Mouse (Mus musculus): Measurements from ENCODE around the gene Cd151. TPM values are rescaled to one million over a fixed set of nuclear protein-coding genes. Genes with fewer than 3 reads are reported as not detected.

The Cd151 gene
- 30.6 and 30.8 TPM in 2 replicates for polyA plus RNA-seq (2015; fragmentation: Nextera tagmentation; extraction: Ambion mirVana)

DNA sequence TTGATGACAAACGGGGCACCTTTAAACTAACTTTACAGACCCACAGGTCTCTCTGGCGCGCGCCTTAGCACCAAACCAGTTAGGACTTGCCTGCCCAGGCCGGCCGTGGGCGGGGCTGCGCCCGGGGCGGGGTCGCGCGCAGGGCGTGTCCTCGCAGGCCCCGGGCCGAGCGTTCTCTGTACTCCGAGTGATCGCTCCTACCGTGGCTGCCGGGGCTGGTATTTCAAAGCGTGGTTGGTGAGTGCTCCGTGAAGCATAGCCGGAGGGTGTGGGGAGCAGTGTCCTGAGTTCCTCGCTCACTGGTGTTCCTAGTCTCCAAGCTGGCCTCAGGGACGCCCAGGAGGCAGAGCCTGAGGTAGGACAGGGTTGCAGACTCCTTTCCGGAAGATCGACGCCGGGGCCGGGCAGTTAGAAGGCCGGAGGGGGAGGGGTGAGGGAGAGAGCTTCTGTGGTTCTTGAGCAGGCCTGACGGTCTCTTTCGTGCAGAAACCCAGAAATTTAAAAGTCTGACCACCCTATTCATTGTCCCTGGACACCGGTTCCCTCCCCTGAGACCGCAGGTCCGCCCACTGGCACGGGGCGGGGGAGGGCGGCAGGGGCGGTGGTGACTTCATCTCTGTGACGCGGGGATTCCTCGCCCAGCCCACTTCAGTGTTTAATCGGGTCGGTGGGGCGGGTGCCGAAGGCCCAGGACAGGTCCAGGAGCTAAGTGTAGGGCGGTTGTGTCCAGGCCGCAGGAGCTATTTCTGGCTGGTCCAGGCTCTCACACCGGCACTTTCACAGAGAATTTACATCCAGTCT, at the start of gene Cd151:
Gene Cd151, plus strand, starts transcription at position 163 of the 801 bp plus-strand sequence.
- Histone ChIP-seq H3K27ac (ENCODE audit: low read length) (peak within 1 kb of the TSS; percentile 78), H3K4me1 (ENCODE audit: control insufficient read depth, insufficient read depth, low read length) (peaks cover 23% of the 10 kb centered on the region), H3K4me2 (ENCODE audit: low read depth, low read length) (peak within 1 kb of the TSS; percentile 82), H3K4me3 (ENCODE audit: low read length) (peak within 1 kb of the TSS; percentile 85), H3K9ac (ENCODE audit: low read depth, low read length) (peak within 1 kb of the TSS; percentile 92), H3K9me3 (ENCODE audit: control insufficient read depth, low read length) (no peaks in the 10 kb centered on the region), H3K27me3 (replicated peaks; ENCODE audit: control insufficient read depth, insufficient read depth, low read length) (peaks cover 20% of the 10 kb centered on the region), H3K36me3 (ENCODE audit: control insufficient read depth, insufficient read depth, low read length) (peaks cover 7% of the 10 kb centered on the region; the same call in 1 of the 2 replicates)
- ATAC-seq = peak; percentile 81
- under 1% methylated on average over 50 of the region's 52 CpGs for WGBS

DNA sequence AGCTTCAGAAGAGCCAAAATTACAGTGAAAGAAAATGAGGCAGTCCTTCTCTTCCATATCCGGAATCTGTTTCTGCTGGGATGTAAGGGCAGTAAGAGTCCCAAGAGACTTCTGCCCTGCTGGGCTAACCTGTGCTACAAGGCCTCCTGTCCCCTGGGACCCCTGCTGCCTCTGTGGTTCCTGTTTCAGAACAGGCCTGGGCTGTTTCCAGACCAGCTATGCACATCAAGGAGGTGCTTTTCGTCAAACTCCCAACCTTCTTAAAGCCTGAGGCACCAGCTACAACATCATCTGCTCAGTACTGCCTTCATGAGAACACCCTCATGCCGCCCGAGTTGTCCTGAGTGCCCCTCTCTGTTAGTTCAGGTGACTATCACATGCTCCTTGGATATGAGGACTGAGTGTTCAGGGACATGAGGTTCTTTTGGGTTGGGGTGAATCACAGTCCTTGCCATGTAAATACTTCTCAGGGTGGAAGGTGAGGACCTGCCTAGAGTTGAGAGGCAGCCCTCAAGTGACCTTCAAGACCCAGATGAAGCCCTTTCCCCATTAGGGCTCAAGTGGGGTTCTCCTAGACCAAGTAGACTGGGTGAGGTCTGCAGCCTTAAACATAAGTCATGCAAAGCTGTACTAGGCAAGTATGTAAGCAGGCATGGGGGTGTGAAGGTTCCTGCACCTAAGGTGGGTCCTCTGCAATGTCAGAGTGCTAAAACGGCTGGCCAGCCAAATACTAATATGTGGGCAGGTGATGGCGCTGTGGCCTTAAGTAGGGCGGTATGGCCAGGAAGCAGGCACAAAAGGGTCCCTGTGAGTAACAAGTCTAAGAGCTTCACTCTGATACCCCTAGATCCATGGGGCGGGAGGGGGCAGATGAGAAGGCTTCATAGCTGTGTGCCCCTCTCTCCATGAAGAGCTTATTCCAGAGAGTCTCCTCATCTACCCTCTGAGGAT, 49.2 kb upstream of the Cd151 start:
- no peak overlapping the region for H3K4me3 ChIP-seq (ENCODE audit: low read length)
- H3K4me2 ChIP-seq (ENCODE audit: low read depth, low read length) = no peak overlapping the region
- no peaks in the 10 kb centered on the region for H3K9me3 ChIP-seq (ENCODE audit: control insufficient read depth, low read length)
- ATAC-seq = no peak
- H3K27me3 ChIP-seq (replicated peaks; ENCODE audit: control insufficient read depth, insufficient read depth, low read length) = no peaks in the 10 kb centered on the region
- H3K36me3 ChIP-seq (ENCODE audit: control insufficient read depth, insufficient read depth, low read length) = no peaks in the 10 kb centered on the region
- 70% methylated on average over 8 of the region's 8 CpGs for WGBS
- peak overlapping the region; percentile 5; the same call in 1 of the 2 replicates for H3K9ac ChIP-seq (ENCODE audit: low read depth, low read length)
- peaks cover 8% of the 10 kb centered on the region for H3K4me1 ChIP-seq (ENCODE audit: control insufficient read depth, insufficient read depth, low read length)
- H3K27ac ChIP-seq (ENCODE audit: low read length) = peak overlapping the region; percentile 59

DNA sequence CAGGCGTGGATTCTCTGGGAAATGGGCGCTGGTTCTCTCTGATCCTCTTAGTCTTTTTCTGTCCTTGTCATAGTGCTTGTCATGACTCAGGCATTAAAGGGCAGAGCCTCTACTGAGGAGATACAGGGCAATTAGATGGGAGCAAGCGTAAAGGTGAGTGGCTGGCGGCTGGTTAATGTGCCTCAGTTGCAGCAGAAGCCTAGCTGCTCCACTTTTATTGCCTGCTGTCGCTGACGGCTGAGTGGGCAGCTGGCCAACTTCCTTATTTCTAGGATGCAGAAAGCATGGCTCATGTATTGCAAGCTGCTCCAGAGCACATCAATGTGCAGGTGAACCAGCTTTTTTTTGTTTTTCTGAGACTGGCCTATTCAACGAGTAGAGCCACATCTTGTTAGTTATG, 48.2 kb upstream of the Cd151 start:
- peak; percentile 67 for ATAC-seq
- WGBS = 47% methylated on average over 7 of the region's 7 CpGs
- no peak overlapping the region for H3K4me2 ChIP-seq (ENCODE audit: low read depth, low read length)
- peak overlapping the region; percentile 59 for H3K27ac ChIP-seq (ENCODE audit: low read length)
- H3K9me3 ChIP-seq (ENCODE audit: control insufficient read depth, low read length) = no peaks in the 10 kb centered on the region
- no peak overlapping the region for H3K4me3 ChIP-seq (ENCODE audit: low read length)
- peak overlapping the region; percentile 5; the same call in 1 of the 2 replicates for H3K9ac ChIP-seq (ENCODE audit: low read depth, low read length)
- H3K36me3 ChIP-seq (ENCODE audit: control insufficient read depth, insufficient read depth, low read length) = no peaks in the 10 kb centered on the region
- peaks cover 5% of the 10 kb centered on the region; the same call in 1 of the 2 replicates for H3K4me1 ChIP-seq (ENCODE audit: control insufficient read depth, insufficient read depth, low read length)
- H3K27me3 ChIP-seq (replicated peaks; ENCODE audit: control insufficient read depth, insufficient read depth, low read length) = no peaks in the 10 kb centered on the region

DNA sequence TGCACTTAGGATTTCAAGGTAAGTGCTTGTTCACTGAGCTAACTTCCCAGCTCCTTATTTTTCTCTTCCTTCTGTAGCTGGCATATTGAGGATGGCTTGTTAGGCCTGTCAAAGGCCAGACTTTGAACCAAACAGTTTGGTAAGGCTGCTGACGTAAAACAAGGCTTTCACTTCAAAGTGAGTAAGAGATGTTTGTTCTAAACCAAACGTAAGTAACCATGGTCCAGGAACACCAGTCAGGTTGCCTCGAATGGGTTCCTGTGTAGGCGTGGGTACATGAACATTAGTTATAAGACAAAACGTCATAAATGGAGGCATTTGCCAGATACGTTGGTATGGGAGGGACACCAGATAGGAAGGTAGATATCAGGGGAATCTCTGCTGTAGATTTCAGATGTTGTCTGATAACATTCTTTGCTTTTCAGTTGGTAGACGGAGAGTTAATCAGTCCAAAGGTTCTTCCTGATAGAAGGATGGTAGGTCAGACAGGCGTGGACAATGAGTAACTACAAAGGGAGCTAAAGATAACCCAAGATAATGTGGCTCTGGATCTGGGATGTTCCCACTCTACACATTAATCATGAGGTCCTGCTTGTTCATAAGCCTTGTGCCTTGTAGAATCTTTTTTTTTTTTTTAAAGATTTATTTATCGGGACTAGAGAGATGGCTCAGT, 47.0 kb upstream of the Cd151 start:
- 56% methylated on average over 9 of the region's 9 CpGs for WGBS
- Histone ChIP-seq H3K9me3 (ENCODE audit: control insufficient read depth, low read length) (no peaks in the 10 kb centered on the region), H3K4me3 (ENCODE audit: low read length) (no peak overlapping the region), H3K4me2 (ENCODE audit: low read depth, low read length) (no peak overlapping the region), H3K27ac (ENCODE audit: low read length) (peak overlapping the region; percentile 72), H3K36me3 (ENCODE audit: control insufficient read depth, insufficient read depth, low read length) (no peaks in the 10 kb centered on the region), H3K4me1 (ENCODE audit: control insufficient read depth, insufficient read depth, low read length) (no peaks in the 10 kb centered on the region), H3K27me3 (replicated peaks; ENCODE audit: control insufficient read depth, insufficient read depth, low read length) (no peaks in the 10 kb centered on the region), H3K9ac (ENCODE audit: low read depth, low read length) (no peak overlapping the region)
- peak; percentile 64 for ATAC-seq

DNA sequence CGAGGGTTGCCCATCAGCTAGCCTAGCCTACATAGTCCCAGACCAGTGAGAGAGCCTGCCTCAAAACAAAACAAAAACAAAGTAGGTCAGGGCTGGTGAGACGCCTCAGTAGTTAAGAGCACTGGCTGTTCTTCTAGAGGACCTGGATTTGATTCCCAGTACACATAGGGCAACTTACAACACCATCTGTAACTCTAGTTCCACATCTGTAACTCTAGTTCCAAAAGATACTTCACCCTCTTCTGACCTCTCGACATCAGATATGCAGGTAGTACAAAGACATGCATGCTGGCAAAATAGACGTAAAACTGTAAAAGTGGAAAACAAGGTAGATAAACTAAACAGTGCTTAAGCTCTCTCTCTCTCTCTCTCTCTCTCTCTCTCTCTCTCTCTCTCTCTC, 43.4 kb upstream of the Cd151 start:
- Histone ChIP-seq H3K27ac (ENCODE audit: low read length) (no peak overlapping the region), H3K36me3 (ENCODE audit: control insufficient read depth, insufficient read depth, low read length) (no peaks in the 10 kb centered on the region), H3K4me3 (ENCODE audit: low read length) (no peak overlapping the region), H3K4me1 (ENCODE audit: control insufficient read depth, insufficient read depth, low read length) (no peaks in the 10 kb centered on the region), H3K9ac (ENCODE audit: low read depth, low read length) (no peak overlapping the region), H3K9me3 (ENCODE audit: control insufficient read depth, low read length) (no peaks in the 10 kb centered on the region), H3K27me3 (replicated peaks; ENCODE audit: control insufficient read depth, insufficient read depth, low read length) (no peaks in the 10 kb centered on the region), H3K4me2 (ENCODE audit: low read depth, low read length) (no peak overlapping the region)
- WGBS = 73% methylated on average over 4 of the region's 4 CpGs
- no peak for ATAC-seq

DNA sequence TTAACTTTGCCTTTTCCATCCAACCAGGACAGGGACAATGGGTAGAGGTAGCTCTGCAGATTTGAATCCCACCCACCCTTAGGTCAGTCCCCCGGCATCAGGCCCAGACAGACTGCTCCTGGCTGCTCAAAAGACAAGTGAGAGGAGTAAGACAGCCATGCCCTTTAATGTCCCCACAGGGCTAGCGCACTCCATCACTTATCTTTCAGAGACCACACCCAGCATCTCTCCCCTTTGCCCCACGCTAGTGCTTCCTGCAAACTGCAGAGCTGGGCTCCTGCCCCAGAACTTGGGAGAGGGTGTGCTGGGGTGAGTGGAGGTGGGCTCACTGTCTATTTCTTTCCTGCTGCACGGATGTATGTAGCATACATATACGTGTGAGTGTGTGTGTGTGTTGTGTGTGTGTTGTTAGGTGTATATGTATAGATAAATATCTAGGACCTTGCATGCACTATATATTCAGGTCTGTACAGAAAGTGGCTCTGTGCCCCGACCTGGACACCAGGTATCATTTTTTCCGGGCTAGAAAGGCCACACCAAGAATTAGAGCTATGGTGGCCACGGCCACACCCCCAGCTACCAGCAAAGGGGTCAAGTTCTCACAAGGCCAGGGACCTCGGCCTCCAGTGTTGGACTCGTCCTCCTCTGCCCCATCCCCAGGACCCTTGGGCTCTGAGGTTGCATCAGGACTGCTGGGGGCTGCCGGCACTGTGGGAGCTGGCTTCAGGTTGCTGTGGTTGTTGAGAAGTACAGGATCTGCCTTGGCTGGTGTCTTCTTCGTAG, 40.1 kb upstream of the Cd151 start:
- 79% methylated on average over 12 of the region's 12 CpGs for WGBS

DNA sequence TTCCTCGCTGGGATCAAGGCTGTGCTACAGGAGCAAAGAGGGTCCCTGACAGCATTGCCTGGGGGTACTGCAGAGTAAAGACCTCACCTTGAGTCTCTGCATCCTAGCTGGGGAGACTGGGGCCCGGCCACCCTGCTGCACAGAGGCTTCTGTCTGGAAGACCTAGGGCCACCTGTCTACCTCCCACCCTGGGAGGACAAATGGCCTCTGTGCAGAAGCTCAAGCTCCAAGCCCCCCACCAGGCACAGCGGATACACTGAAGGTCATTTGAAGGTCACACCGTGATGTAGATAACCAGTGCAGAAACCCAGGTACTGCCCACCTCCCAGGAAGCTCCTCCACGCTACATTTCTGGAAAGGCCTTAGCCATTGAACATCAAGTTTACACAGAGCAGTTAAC, 38.5 kb upstream of the Cd151 start:
- H3K9me3 ChIP-seq (ENCODE audit: control insufficient read depth, low read length) = no peaks in the 10 kb centered on the region
- H3K4me3 ChIP-seq (ENCODE audit: low read length) = no peak overlapping the region
- H3K4me2 ChIP-seq (ENCODE audit: low read depth, low read length) = no peak overlapping the region
- no peak for ATAC-seq
- H3K4me1 ChIP-seq (ENCODE audit: control insufficient read depth, insufficient read depth, low read length) = peaks cover 11% of the 10 kb centered on the region
- H3K27me3 ChIP-seq (replicated peaks; ENCODE audit: control insufficient read depth, insufficient read depth, low read length) = no peaks in the 10 kb centered on the region
- H3K36me3 ChIP-seq (ENCODE audit: control insufficient read depth, insufficient read depth, low read length) = peaks cover 20% of the 10 kb centered on the region
- WGBS = 57% methylated on average over 5 of the region's 5 CpGs
- H3K27ac ChIP-seq (ENCODE audit: low read length) = no peak overlapping the region
- no peak overlapping the region for H3K9ac ChIP-seq (ENCODE audit: low read depth, low read length)

More for the DNA sequence above, 40.1 kb upstream of the Cd151 start:
- Histone ChIP-seq H3K4me2 (ENCODE audit: low read depth, low read length) (no peak overlapping the region), H3K4me1 (ENCODE audit: control insufficient read depth, insufficient read depth, low read length) (peaks cover 11% of the 10 kb centered on the region; the same call in 1 of the 2 replicates), H3K4me3 (ENCODE audit: low read length) (no peak overlapping the region), H3K27me3 (replicated peaks; ENCODE audit: control insufficient read depth, insufficient read depth, low read length) (no peaks in the 10 kb centered on the region), H3K9me3 (ENCODE audit: control insufficient read depth, low read length) (no peaks in the 10 kb centered on the region), H3K9ac (ENCODE audit: low read depth, low read length) (no peak overlapping the region), H3K36me3 (ENCODE audit: control insufficient read depth, insufficient read depth, low read length) (peaks cover 16% of the 10 kb centered on the region), H3K27ac (ENCODE audit: low read length) (no peak overlapping the region)
- ATAC-seq = no peak

DNA sequence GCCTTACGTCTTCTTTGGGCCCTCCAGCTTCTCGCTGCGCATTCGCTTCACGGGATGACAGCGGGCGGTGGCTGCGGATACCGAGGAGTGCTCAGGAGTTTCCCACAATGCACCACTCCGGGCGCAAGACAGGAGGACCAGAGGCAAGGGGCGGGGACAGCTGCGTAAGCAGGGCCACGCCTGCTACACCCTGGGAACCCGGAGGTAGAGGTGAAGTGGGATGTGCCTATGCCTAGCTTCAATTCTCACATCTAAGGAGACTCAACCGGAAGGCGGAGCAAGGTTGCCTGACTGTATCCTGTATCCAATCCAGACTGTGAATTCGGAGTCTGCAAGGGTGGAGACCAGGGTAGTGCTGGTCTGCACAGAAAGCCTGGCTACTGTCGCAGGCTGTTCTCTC, 37.9 kb upstream of the Cd151 start, which contains the start of gene Cend1:
Gene Cend1, minus strand, starts transcription at position 182 of the 400 bp plus-strand sequence.
- Histone ChIP-seq H3K4me1 (ENCODE audit: control insufficient read depth, insufficient read depth, low read length) (peaks cover 17% of the 10 kb centered on the region), H3K9me3 (ENCODE audit: control insufficient read depth, low read length) (no peaks in the 10 kb centered on the region), H3K4me2 (ENCODE audit: low read depth, low read length) (0 out of 2 replicates have a peak within 1 kb of the TSS, but pooled peaks have one; percentile 10), H3K36me3 (ENCODE audit: control insufficient read depth, insufficient read depth, low read length) (peaks cover 21% of the 10 kb centered on the region), H3K27ac (ENCODE audit: low read length) (no peak within 1 kb of the TSS), H3K27me3 (replicated peaks; ENCODE audit: control insufficient read depth, insufficient read depth, low read length) (no peaks in the 10 kb centered on the region), H3K4me3 (ENCODE audit: low read length) (no peak within 1 kb of the TSS), H3K9ac (ENCODE audit: low read depth, low read length) (0 out of 2 replicates have a peak within 1 kb of the TSS, but pooled peaks have one; percentile 14)
- WGBS = 7% methylated on average over 19 of the region's 19 CpGs
- ATAC-seq = peak; percentile 62
